Mouse (Mus musculus): ENCODE results near the gene Mycbp. TPM values are rescaled to one million over a fixed set of nuclear protein-coding genes. Genes with fewer than 3 reads are reported as not detected.

Gene Mycbp
- 10 to 100 TPM; 22.3 to 29.8 (median 24.3) TPM for total RNA-seq (2022)

DNA sequence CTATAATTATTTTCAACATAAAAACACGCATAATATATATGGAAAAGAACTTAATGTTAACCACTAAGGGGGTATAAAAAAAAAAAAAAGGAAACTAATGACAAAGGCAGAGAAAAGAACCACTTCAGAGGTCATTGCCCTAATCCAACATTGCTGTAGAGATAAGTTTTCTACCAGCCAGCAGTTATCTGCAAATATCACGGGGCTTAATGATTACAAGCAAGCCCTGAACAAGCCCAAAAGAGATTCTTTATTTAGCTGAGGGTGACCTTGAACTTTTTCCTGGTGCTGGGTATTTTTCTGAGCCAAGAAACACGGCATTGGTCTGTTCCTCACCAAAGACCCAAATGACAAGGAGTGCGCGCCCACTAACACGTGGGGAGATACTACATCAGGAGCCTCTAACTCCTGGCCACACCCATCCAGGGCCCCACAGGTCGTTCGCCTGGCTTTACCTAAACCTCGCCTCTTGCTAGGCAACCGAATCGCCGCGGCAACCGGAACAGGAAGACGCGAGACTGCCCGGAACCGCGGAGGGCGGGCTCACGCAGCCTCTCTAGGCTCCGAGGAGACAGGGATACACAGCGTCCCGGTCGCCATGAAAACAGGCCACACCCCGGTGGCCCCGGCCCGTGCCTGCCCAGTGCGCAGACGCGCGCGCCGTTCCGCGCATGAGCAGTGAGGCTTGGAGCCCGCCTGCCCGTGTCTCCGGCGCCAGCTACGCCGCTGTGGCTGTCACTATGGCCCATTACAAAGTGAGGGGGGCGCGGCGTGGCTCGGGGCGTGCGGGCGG is at the start of gene Mycbp:
TSS of gene Mycbp (plus strand) at position 500 of the 793 bp plus-strand sequence.
- peak; percentile 99 for DNase-seq (ENCODE audit: low spot score)

DNA sequence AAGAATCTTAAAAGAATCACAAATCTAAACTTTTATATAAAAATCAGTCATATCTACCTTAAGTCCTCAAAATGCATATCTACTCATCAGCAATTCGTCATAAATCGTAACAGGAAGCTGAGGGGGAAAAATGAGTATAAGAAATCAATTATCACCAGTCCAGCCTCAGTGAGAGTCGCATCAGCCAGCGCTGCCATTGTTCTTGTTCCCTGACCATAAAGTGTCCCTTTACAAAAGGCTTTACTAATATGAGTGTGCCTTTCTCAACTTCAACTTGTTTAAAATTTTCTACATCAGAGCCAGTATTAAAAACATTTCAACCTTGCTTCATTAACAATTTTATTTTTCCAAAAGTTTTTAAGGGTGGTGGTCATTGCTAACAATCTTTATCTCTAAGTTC is 47.7 kb upstream of the Mycbp start:
- no peak for DNase-seq (ENCODE audit: low spot score)

DNA sequence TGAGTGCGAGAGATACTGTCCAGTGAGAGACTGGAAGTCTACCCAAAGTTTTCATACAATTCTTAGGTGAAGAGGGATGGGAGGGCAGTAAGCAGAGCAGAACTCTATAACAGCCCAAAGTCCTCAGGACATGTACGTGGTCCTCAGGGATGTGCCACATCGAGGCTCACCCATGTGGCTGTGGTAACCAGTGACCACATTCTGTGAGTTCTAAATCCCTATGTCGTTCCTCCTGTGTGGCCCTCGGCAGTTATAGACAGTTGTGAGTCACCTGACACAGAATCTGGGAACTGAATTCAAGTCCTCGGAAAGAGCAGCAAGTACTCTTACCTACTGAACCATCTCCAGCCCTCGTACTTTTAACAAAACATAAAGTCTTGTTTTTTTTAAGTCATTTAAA is 46.5 kb upstream of the Mycbp start:
- DNase-seq (ENCODE audit: low spot score) = no peak

- no peak for DNase-seq (ENCODE audit: low spot score)
These were observed 45.3 kb upstream of the Mycbp start, which contains the start of gene 4933427I04Rik for GRCm38 (mm10) chr4:123859379-123859778. Gene 4933427I04Rik, plus strand, starts transcription at chr4:123859679.

DNA sequence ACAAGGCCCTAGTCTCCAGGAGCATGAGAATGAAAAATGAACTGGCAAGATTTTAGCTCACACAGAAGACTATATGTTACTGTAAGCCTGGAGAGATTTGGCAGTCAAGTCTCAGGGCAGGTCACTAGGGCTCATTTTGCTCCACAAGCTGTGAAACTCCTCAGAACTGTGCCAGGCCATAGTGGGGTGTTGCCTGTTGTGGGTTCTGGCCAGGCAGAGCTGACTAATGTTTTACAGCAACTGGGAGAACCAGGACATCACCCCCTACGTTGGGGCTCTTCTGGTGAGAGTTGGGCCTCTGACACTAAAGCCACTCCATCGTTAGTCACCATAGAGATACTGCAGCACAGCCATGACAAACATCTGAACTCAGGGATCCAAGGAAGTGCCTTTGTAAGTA is 44.8 kb upstream of the Mycbp start:
- DNase-seq (ENCODE audit: low spot score) = no peak

GRCm38 (mm10) chr4:123860621-123861020 is 44.0 kb upstream of the Mycbp start:
- no peak for DNase-seq (ENCODE audit: low spot score)

GRCm38 (mm10) chr4:123893726-123894125 is 10.9 kb upstream of the Mycbp start:
- no peak for DNase-seq (ENCODE audit: low spot score)

DNA sequence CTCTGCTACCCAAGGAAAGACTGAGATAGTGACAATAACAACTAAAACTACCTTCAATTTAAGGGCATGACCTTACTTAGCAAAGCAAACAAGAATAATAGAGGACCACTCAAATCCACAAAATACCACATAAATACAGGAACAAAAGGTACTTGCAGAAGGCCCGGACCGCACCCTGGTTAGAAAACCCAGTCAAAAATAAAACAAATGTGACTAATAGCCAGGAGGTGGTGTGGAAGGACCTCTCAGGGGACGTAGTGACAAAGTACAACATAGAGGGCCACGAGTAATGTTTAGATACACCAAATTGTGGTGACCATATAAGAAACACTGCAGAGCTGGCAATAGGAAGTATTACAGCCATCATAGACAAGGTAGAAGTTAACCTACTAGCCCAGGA is 10.3 kb upstream of the Mycbp start:
- no peak for DNase-seq (ENCODE audit: low spot score)

DNA sequence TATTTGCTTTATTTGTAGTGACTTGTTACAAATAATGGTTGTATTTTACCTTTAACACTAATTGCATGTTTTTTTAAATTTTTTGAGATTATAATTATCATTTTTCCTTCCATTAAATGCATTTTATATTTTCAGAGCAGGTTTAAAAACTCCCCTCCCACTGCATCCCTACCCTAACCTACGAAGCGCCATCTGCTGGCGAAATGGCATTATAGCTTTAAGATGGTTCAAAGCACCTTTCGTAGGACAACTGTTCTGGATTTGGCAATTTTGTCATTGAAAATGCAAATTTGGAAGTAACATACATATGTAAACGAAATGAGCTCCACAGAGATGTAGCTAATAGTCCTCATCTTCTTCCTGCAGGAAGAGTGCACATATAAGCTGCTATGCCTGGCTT is 5.9 kb upstream of the Mycbp start:
- DNase-seq (ENCODE audit: low spot score) = peak; percentile 28

- no peak for DNase-seq (ENCODE audit: low spot score)
These were observed 1.2 kb upstream of the Mycbp start for GRCm38 (mm10) chr4:123903432-123903831.

DNA sequence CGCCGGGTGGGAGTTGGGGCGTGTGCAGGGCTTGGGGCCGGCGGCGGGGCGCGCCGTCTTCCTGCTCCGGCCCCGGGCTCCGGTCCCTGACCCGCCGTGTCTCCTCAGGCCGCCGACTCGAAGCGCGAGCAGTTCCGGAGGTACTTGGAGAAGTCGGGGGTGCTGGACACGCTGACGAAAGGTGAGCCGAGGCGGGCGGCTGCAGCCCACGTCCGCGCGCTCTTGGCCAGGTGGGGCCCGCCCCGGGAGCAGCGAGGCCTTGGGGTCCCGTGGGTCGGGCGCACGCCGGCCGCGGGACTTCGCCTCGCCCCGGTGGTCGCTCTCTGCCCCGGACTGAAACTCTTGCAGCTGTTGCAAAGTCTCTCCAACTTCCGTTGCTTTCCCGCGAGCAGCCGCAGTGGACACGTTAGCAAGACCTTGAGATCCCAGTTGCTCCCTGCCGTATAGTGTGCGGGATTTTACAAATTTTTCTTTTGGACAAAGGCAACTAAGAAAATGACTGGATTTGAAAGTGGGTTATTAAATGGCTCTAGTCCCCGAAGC is 565 bp downstream of the Mycbp start:
- no peak for DNase-seq (ENCODE audit: low spot score)

DNA sequence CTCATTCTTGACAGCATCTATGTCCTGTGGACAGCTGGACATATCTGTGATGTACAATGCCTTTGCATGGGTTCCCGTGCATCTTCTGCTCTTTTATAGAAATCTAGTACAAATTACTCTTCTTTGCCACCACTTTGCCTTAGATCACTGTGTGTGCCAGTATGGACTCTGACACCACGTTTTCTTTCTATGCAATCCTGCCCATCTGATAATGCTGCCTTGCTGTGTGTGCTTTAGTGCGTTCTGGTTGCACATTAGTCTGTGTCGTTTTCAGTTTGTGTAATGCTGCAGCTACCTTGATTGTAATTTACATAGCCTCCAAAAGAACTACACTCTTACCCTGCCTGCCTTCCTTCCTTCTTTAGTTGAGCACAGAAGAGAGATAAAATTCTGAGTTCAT is 6.9 kb downstream of the Mycbp start:
- DNase-seq (ENCODE audit: low spot score) = no peak

- DNase-seq (ENCODE audit: low spot score) = peak; percentile 35
These were observed 7.8 kb downstream of the Mycbp start for GRCm38 (mm10) chr4:123912431-123912830.

DNA sequence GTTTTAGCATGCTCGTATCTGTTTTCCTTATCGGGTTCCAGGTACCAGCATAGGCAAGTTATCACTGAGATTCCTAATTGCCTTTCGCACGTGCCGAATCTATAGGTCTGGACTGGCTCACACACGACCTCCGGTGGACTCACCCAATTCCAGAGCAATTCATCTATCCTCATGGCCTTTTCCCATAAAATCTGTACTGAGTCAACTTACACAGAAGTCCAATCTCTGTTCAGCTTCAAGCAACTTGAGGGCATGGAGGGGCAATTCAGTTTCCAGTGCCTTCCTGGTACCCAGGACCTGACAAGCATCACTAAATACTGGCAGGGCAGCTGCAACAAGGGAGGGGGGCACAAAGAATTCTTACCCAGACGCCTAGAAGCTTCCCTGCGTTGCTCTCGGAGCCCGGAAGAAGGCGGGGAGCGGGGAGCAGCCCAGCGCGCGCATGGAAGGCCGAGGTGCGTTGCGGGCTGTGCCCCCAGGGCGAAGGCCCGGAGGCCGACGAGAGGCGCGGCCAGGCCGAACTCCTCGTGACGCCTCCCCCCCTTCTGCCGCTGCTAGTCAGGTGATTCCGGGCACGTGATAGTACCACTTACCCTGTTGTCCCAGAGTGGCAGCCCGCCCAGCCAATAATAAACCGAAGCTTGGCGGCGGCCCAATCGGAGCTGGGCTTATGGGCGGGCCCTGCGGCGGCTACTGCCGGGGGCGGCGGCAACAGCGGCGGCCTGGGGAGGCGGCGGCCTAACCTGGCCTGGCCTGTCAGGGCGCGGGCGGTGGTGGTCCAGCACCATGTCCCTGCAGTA is 12.3 kb downstream of the Mycbp start, which contains the start of gene Rragc:
TSS of gene Rragc (plus strand) at position 699 of the 800 bp plus-strand sequence.
- peak; percentile 100 for DNase-seq (ENCODE audit: low spot score)

- no peak for DNase-seq (ENCODE audit: low spot score)
These were observed 13.0 kb downstream of the Mycbp start, which contains the start of gene 4930535I16Rik for GRCm38 (mm10) chr4:123917548-123918140. Gene 4930535I16Rik, minus strand, starts transcription at chr4:123918022.

DNA sequence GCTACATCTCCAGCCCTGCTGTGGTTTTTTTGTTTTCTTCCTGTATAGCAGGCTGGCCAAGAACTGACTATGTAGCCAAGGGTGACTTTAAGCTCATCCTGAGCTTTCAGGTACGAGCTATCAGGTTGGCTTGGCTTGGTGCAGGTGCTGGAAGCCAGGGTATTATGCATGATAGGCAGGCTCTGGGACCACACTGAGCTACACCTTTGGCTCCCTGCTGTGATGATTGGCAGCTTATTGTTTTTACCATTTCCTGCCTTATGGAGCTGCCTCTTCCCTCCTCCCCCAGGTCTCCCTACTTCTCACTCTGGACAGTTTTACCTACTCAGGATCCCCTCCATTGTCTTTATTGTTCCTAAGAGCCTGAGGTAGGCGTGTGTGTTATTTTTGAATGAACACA is 14.2 kb downstream of the Mycbp start:
- no peak for DNase-seq (ENCODE audit: low spot score)

DNA sequence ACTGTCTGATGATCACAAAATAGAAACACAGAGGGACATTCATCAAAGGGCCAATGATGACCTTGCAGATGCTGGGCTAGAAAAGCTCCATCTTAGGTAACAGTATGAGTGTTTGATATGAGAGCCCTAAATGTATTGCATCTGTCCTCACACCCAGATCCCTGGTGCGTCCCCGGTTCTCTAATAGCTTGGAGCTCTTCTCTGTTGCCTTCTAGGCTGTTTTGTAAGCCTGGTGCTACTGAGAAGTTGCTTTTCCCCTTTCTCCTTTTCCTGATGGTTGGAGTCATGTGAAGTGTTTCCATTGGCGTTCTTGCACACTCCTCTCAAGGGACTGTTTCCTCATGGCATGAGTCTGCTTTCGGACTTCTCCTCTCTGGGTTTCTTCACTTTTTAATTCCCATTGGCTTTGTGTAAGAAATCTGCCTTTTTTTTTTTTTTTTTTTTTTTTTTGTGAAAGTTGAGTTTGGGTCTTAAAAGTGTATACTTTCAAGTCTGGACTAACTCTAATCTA is 16.5 kb downstream of the Mycbp start:
- DNase-seq (ENCODE audit: low spot score) = peak; percentile 7

GRCm38 (mm10) chr4:123927961-123928360 is 23.3 kb downstream of the Mycbp start:
- DNase-seq (ENCODE audit: low spot score) = peak; percentile 19

GRCm38 (mm10) chr4:123929994-123930393 is 25.4 kb downstream of the Mycbp start:
- DNase-seq (ENCODE audit: low spot score) = no peak

GRCm38 (mm10) chr4:123934306-123934705 is 29.7 kb downstream of the Mycbp start:
- no peak for DNase-seq (ENCODE audit: low spot score)

DNA sequence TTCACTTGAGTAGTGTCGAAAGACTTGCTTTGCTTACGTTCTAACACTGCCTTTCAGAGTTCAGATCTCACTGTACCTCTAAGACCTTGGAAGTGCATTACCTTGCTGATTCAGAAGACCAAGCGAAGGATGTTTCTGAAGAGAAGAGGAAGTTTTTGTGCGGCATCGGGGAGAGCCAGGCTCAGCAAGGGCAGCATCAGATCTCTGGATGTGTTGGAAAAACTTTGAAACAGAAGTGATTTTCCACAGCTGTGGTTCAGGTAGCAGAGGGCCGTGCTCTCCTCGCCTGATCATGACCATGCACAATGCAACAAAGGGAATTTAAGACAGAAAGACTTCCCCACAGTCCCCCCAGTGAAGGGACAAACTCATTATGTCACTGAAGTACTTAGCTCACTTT is 31.4 kb downstream of the Mycbp start:
- DNase-seq (ENCODE audit: low spot score) = no peak

- peak; percentile 61 for DNase-seq (ENCODE audit: low spot score)
These were observed 35.2 kb downstream of the Mycbp start for GRCm38 (mm10) chr4:123939838-123940237.

Measured in heart, adult 8-10 months (tissue).